Mouse (Mus musculus) kidney, postnatal 10 days (tissue): ENCODE results near the gene Smarcb1.

Experiments
- DNase-seq: peaks from one replicate; pipeline ENCODE4 v3.0.0; 2021; ENCODE audit warnings: mixed read lengths

Gene Smarcb1

GRCm38 (mm10) chr10:75932891-75933290, 11.5 kb upstream of the Smarcb1 start, which contains the start of gene Chchd10:
TSS of gene Chchd10 (plus strand) at chr10:75933130.
- DNase-seq = no peak

GRCm38 (mm10) chr10:75932081-75932678, 10.8 kb upstream of the Smarcb1 start:
- peak; percentile 87 for DNase-seq

DNA sequence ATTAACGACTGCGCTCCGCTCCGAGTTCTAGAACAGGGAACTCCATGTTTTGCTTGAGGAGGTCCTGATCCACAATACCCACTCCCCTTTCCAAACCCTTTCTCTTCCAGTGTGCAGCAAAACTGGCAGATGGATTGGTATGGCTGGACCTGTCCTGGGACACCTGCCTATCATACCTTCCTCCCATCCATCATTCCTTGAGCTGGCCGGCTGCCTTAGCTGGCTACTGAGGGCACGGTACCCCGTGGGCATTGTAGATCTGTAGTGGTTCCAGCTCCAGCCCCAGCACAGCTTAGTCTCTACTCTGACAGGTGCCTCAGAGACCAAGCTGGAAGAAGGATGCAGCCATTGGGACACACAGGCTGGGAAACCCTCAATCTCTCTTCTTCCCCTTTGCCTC, 9.9 kb upstream of the Smarcb1 start:
- no peak for DNase-seq

- DNase-seq = peak; percentile 77
Observed at GRCm38 (mm10) chr10:75930304-75930703, 8.9 kb upstream of the Smarcb1 start.

GRCm38 (mm10) chr10:75926396-75926795, 5.0 kb upstream of the Smarcb1 start:
- DNase-seq = no peak

GRCm38 (mm10) chr10:75924324-75924723, 2.9 kb upstream of the Smarcb1 start:
- no peak for DNase-seq

DNA sequence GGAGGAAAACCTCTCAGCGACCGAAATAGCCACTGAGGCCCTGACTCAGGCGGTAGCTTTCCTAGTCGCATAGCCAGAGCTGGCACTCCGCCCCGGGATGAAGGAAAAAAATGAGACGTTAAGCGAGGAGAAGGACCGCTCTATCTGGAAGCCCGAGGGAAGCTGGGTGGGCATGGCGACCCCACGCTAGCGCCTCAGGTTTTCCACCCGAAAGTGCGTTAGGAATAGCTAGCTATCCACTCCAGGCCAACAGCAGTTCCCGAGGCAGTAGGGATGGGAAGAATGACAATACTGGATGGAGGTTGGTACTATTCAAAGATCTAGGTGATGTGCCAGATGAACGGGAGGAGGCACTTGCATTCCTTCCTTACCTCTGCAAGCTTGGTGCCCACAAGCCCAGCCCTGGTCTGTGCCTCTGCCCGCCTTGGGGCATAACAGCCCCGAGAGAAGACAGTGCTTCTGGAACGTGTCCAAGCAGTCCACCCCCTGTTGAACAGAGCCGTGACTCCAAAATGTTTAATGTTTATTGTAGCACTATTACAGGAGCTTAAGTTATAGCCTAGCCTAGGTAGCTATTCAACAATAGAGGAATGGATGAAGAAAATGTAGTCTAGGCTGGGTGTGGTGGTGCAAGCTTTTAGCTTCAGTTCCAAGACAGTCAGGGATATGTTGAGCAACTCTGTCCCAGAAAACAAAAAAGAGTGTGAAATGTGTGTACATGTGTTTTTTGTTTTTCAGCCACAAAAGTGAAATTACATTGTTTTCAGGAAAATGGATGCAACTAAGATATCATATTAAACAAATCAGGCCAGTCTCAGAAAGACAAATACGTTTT, 526 bp upstream of the Smarcb1 start:
- DNase-seq = peak; percentile 60

DNA sequence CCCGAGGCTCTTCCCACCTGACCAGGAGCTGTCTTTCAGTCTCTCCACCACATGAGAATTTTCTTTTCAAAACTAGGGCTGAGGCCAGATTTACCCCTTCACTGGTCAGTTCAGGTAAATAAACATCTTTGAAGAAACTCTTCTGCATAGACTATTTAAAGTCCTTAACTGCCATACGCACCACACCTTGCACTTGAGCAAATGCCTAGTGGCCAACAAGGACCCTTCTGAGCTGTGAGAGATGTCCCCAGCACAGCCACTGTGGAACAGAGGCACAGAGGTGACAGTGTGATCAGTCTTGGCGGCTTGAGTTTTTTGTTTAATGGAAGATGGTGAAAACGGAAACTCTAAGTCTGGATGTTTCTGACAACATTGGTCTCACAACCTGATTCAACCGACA, 2.4 kb downstream of the Smarcb1 start:
- no peak for DNase-seq

DNA sequence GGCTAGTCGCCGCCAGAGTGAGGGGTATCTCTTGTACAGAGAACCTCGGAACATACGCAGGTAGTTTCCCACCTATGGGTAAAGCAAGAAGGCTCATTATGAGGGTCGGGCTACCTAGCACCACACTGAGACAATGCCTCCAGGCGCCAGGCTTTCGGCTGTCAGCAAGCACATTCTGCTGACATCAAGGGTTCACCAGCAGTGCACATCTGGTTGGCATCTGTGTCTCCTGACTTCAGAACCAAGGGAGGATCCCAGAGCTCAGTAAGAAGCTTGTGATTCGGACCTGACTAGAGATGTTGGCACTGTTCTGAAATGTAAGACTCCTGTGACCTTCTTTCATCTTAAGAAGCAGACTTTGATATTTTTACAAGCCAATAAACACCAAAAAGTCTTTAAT, 4.6 kb downstream of the Smarcb1 start:
- no peak for DNase-seq

- DNase-seq = no peak
Observed at GRCm38 (mm10) chr10:75915557-75915956, 5.9 kb downstream of the Smarcb1 start.

DNA sequence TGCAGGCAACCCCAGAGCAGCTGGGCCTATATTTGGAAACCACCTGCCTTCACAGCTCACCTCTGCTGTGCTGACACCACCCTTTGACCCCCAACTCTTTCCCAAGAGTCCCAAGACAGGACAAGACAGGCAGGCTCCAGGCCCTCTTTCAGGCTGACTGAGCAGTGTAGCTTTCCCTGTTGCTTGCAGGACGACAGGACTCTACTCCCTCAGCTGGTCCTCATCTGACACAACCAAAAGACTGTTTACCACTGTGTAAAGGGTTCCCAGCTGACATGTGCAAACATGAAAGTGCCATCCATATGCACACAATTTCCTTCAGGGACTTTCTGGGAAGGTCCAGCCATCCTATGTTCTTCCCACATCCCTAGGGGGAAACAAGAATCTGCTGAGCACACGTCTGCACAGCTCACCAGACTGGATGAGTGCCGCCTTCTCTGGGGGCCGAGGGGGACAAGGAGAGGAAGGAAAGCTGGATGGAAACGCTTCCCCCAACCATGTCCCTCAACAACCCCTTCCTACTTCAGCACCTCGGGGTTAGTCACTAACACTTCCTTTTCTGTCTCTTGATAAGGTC, 8.3 kb downstream of the Smarcb1 start:
- DNase-seq = no peak

- DNase-seq = no peak
Observed at GRCm38 (mm10) chr10:75910698-75911097, 10.7 kb downstream of the Smarcb1 start.

DNA sequence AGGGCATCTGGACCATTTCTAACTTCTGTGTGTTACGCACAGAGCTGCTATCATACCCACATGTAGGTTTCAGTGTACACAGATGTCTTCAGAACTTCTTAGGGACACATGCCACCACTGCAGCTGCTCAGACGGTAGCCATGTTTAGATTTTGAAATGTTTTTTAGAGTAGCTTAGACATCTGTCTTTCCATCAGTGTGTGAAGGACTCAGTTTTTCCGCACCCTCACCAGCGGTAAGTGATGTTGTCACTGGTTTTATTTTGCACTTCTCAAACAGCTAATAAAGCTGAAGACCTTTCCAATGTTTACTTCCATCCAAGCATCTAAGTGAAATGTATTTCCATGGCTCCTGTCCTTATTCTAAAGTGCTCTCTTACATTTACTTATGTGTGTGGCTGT, 14.5 kb downstream of the Smarcb1 start:
- no peak for DNase-seq

- no peak for DNase-seq
Observed at GRCm38 (mm10) chr10:75904391-75904790, 17.0 kb downstream of the Smarcb1 start.

GRCm38 (mm10) chr10:75898846-75899245, 22.6 kb downstream of the Smarcb1 start:
- peak; percentile 55 for DNase-seq

GRCm38 (mm10) chr10:75898039-75898564, 23.3 kb downstream of the Smarcb1 start:
- DNase-seq = no peak

DNA sequence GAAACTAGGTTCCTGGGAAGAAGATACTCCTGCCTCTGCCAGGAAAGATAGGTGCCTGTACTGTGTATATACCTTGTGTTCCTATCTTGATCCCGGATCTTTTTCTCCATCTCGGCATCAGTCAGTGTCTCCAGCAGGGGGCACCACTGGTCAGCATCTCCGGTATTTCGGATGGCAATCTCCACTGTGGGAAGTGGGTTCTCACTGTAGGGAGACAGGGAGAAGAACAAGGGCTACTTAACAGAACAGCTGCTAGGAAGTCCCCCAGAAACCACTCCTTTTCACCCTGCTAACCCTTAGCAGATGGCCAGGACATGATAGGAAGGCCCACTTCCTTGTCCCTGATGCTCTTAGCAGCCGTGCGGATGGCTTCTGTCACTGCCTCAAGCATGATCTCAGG, 24.0 kb downstream of the Smarcb1 start:
- DNase-seq = peak; percentile 91

DNA sequence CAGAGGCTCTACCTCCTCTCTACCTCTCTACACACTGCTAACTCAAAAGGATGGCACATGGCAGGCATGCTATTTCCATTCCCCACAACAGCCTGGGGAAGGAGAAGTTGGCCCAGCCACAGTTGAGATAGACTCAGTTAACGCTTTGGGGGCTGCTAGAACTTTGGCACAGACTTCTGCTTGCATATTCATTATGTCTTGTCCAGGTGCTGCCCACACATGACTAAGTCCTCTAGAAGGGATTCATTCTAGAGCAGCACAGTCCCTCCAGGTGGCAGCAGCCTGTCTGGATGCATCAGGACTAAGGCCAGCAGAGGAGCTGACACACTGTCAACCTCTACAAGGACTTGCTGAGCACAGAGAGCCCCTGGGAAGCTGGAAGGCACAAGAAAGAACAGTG, 25.2 kb downstream of the Smarcb1 start:
- DNase-seq = no peak

GRCm38 (mm10) chr10:75895730-75896129, 25.7 kb downstream of the Smarcb1 start:
- DNase-seq = no peak

- DNase-seq = no peak
Observed at GRCm38 (mm10) chr10:75894601-75895000, 26.8 kb downstream of the Smarcb1 start.

DNA sequence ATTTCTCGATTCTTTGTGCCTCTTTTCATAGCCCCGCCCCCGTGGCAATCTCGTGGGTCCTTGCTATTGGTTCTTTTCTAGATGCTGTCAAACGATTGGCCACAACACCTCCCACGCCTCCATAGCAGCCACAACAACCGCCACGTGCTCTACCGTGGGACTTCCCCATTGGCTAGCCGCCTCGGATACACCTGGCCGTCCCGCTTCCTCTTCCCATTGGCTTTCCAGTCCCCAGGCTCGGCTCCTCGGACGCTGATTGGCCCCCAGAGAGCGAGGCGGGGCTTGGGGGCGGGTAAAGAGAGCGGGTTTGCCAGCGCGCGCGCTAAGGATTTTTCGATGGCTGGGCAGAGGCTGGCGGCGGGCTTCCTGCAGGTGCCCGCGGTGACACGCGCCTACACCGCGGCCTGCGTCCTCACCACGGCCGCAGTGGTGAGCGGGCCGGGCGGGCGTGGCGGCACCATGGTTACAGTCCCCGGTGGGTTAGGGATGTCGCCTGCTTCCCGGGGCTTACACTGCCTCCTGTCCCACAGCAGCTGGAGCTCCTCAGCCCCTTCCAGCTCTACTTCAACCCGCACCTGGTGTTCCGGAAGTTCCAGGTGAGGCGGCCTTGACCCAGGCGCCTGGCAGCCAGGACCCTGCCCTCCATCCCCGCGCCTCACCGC, 28.2 kb downstream of the Smarcb1 start, which contains the start of gene Derl3:
Gene Derl3 (plus strand): TSS at position 325 of the 662 bp plus-strand sequence.
- DNase-seq = peak; percentile 95

- DNase-seq = no peak
Observed at GRCm38 (mm10) chr10:75889406-75890153, 31.8 kb downstream of the Smarcb1 start.
